Mouse (Mus musculus) ES-E14 (cell line): ENCODE results near the gene Fam186b. TPM values are rescaled to one million over a fixed set of nuclear protein-coding genes. Genes with fewer than 3 reads are reported as not detected.

ENCODE experiments used
- DNase-seq: peaks from one replicate; pipeline ENCODE4 v3.0.0-alpha.2; 2013; ENCODE audit warnings: low read depth, low spot score
- H3K27ac ChIP-seq: 2 replicates; pipeline ENCODE4 v1.5.1; 2012; ENCODE audit warnings: low read depth, mild to moderate bottlenecking, low read length, moderate library complexity, mixed read lengths; ENCODE audit not compliant: poor library complexity, insufficient read depth, severe bottlenecking
- H3K36me3 ChIP-seq: 2 replicates; pipeline ENCODE4 v1.6.1; 2012; ENCODE audit warnings: mild to moderate bottlenecking, low read length, moderate library complexity, mixed read lengths; ENCODE audit not compliant: control insufficient read depth, poor library complexity, insufficient read depth, severe bottlenecking
- H3K4me1 ChIP-seq, 2 experiments: fragments of 150-350 bp in 1 of 2; sonication (generic) in 1 of 2; 2 replicates each; pipeline ENCODE4 v1.6.1; 2012; ENCODE audit warnings: low read length in 2 of 2, mild to moderate bottlenecking in 1 of 2, mixed read lengths in 1 of 2; ENCODE audit not compliant: control insufficient read depth in 2 of 2, insufficient read depth in 2 of 2, poor library complexity in 1 of 2
- H3K4me3 ChIP-seq, 2 experiments: fragments of 150-350 bp in 1 of 2; sonication (generic) in 1 of 2; 2 replicates each; pipeline ENCODE4 v1.5.1; 2012; ENCODE audit warnings: low read length in 2 of 2, low read depth in 1 of 2, mild to moderate bottlenecking in 1 of 2, mixed read lengths in 1 of 2; ENCODE audit not compliant: insufficient read depth in 1 of 2, poor library complexity in 1 of 2, severe bottlenecking in 1 of 2
- H3K9ac ChIP-seq: 2 replicates; pipeline ENCODE4 v1.6.1; 2012; ENCODE audit warnings: low read depth, mild to moderate bottlenecking, low read length, mixed read lengths; ENCODE audit not compliant: poor library complexity, insufficient read depth, severe bottlenecking
- H3K9me3 ChIP-seq: fragments of 150-350 bp; sonication (generic); 2 replicates; pipeline ENCODE4 v1.6.1; 2012; ENCODE audit warnings: low read depth, mild to moderate bottlenecking, low read length; ENCODE audit not compliant: control insufficient read depth, insufficient read depth
- CHD2 ChIP-seq: IDR thresholded peaks from 2 replicates; pipeline ENCODE4 v1.6.1; 2014; ENCODE audit warnings: mild to moderate bottlenecking, low read depth, low read length, inconsistent platforms
- HCFC1 ChIP-seq: IDR thresholded peaks from 2 replicates; pipeline ENCODE4 v1.6.1; 2012; ENCODE audit warnings: low read length, inconsistent platforms, borderline replicate concordance; ENCODE audit not compliant: insufficient read depth
- MAFK ChIP-seq: IDR thresholded peaks from 2 replicates; pipeline ENCODE4 v1.6.1; 2014; ENCODE audit warnings: mild to moderate bottlenecking, low read depth, low read length, inconsistent platforms; ENCODE audit not compliant: insufficient read depth
- ZC3H11A ChIP-seq: IDR thresholded peaks from 2 replicates; pipeline ENCODE4 v1.6.1; 2012; ENCODE audit warnings: low read depth, mild to moderate bottlenecking, inconsistent platforms, low read length, borderline replicate concordance
- ZNF384 ChIP-seq: IDR thresholded peaks from 2 replicates; pipeline ENCODE4 v1.6.1; 2012; ENCODE audit warnings: low read depth, low read length, inconsistent platforms
- in situ Hi-C, 2 experiments: fragments of 600-800 bp; cut with MboI; formaldehyde crosslinking; loops; one replicate each; pipeline ENCODE4 v1.15.1; 2025; ENCODE audit warnings: low sequenced_read_pairs in 2 of 2, inconsistent platforms in 1 of 2; ENCODE audit not compliant: unreplicated experiment in 2 of 2
- total RNA-seq: library from RNA; depleted of rRNA; stranded (reverse); fragments of 300-350 nt; gene quantifications from 2 replicates; pipeline ENCODE4 v1.2.3, GENCODE M21; 2012

Fam186b gene
- total RNA-seq, 1 experiment: 0.40 TPM

- H3K9me3 ChIP-seq: no peaks in the 10 kb centered on the region
- H3K9ac ChIP-seq: no peak overlapping the region
- in situ Hi-C loops: loop anchor here in 1 of 2 experiments (5.0 kb wide), 1 partner anchor 51 kb away; no protein-coding TSS in a partner anchor
- DNase-seq: no peak
- H3K4me1 ChIP-seq: no peaks in the 10 kb centered on the region
- H3K27ac ChIP-seq: no peak overlapping the region
- no peak overlapping the region for H3K4me3 ChIP-seq
- no peak for TF ChIP-seq CHD2
- no peak for TF ChIP-seq HCFC1
- peaks cover 17% of the 10 kb centered on the region; the same call in 1 of the 2 replicates for H3K36me3 ChIP-seq
Observed at GRCm38 (mm10) chr15:99326407-99326806, 30.7 kb upstream of the Fam186b start.

- no peak for TF ChIP-seq ZNF384
- TF ChIP-seq MAFK: no peak
- no peak for TF ChIP-seq HCFC1
- no peak for TF ChIP-seq CHD2
- no peak for TF ChIP-seq ZC3H11A
- no peak overlapping the region for H3K4me3 ChIP-seq
- in situ Hi-C loops: loop anchor here in 1 of 2 experiments (5.0 kb wide), 1 partner anchor 52 kb away; no protein-coding TSS in a partner anchor
- H3K4me1 ChIP-seq: no peaks in the 10 kb centered on the region
- DNase-seq: no peak
- peaks cover 25% of the 10 kb centered on the region for H3K36me3 ChIP-seq
- H3K9ac ChIP-seq: no peak overlapping the region
- no peaks in the 10 kb centered on the region for H3K9me3 ChIP-seq
- no peak overlapping the region for H3K27ac ChIP-seq
Observed at GRCm38 (mm10) chr15:99325598-99325997, 29.9 kb upstream of the Fam186b start.

- TF ChIP-seq MAFK (no peak), ZC3H11A (no peak), HCFC1 (no peak), CHD2 (no peak), ZNF384 (no peak)
- in situ Hi-C loops: no loop called here
- no peak for DNase-seq
- H3K9ac ChIP-seq: no peak overlapping the region
- H3K27ac ChIP-seq: no peak overlapping the region
- H3K4me3 ChIP-seq: no peak overlapping the region
- H3K4me1 ChIP-seq: no peaks in the 10 kb centered on the region
- peaks cover 37% of the 10 kb centered on the region for H3K36me3 ChIP-seq
- no peaks in the 10 kb centered on the region for H3K9me3 ChIP-seq
Observed at GRCm38 (mm10) chr15:99324151-99324550, 28.5 kb upstream of the Fam186b start.

GRCm38 (mm10) chr15:99320978-99321377 lies 25.3 kb upstream of the Fam186b start:
- no peak for DNase-seq
- H3K4me3 ChIP-seq: no peak overlapping the region
- no peak overlapping the region for H3K9ac ChIP-seq
- H3K9me3 ChIP-seq: no peaks in the 10 kb centered on the region
- H3K27ac ChIP-seq: no peak overlapping the region
- in situ Hi-C loops: no loop called here
- peaks cover 0 to 2% of the 10 kb centered on the region in 2 experiments; a peak in 1 of 4 replicates for H3K4me1 ChIP-seq
- TF ChIP-seq CHD2: no peak
- TF ChIP-seq ZNF384: no peak
- TF ChIP-seq HCFC1: no peak
- TF ChIP-seq ZC3H11A: no peak
- no peak for TF ChIP-seq MAFK
- H3K36me3 ChIP-seq: peaks cover 57% of the 10 kb centered on the region

GRCm38 (mm10) chr15:99320168-99320674 lies 24.5 kb upstream of the Fam186b start:
- no peak for DNase-seq
- Histone ChIP-seq H3K9me3 (no peaks in the 10 kb centered on the region), H3K27ac (no peak overlapping the region), H3K36me3 (peaks cover 59% of the 10 kb centered on the region), H3K9ac (no peak overlapping the region), H3K4me3 (no peak overlapping the region), H3K4me1 (peaks cover 0 to 2% of the 10 kb centered on the region in 2 experiments; a peak in 1 of 4 replicates)
- TF ChIP-seq ZNF384: no peak
- no peak for TF ChIP-seq ZC3H11A
- no peak for TF ChIP-seq CHD2
- in situ Hi-C loops: no loop called here
